Mouse (Mus musculus): ENCODE measurements around the gene D230025D16Rik.
A peak's percentile ranks its signal among the peaks of the same experiment; 100 is the strongest.
"Not testable (repeated sequence)": the region's sequence is repeated elsewhere in the genome, so short reads cannot be mapped to it uniquely, and the experiment has no call there.

Gene D230025D16Rik

GRCm38 (mm10) chr8:105291802-105292201 is 66.9 kb downstream of the D230025D16Rik start:
- not testable (repeated sequence) for DNase-seq (ENCODE audit: low spot score)

- no peak for DNase-seq (ENCODE audit: low spot score)
Measured at GRCm38 (mm10) chr8:105292471-105292870, 67.5 kb downstream of the D230025D16Rik start.

- DNase-seq (ENCODE audit: low spot score): no peak
Measured at GRCm38 (mm10) chr8:105293405-105293804, 68.5 kb downstream of the D230025D16Rik start.

- no peak for DNase-seq (ENCODE audit: low spot score)
Measured at GRCm38 (mm10) chr8:105294776-105295175, 69.8 kb downstream of the D230025D16Rik start.

GRCm38 (mm10) chr8:105295256-105295655 is 70.3 kb downstream of the D230025D16Rik start:
- no peak for DNase-seq (ENCODE audit: low spot score)

GRCm38 (mm10) chr8:105295895-105296573 is 71.1 kb downstream of the D230025D16Rik start, which contains the start of gene Exoc3l:
Exoc3l (minus strand) TSS chr8:105296101.
- DNase-seq (ENCODE audit: low spot score): no peak

- DNase-seq (ENCODE audit: low spot score): peak; percentile 82
Measured at GRCm38 (mm10) chr8:105297511-105298192, 72.7 kb downstream of the D230025D16Rik start, which contains the start of gene E2f4. E2f4 (plus strand) TSS chr8:105297663.

GRCm38 (mm10) chr8:105298351-105299252 is 73.7 kb downstream of the D230025D16Rik start:
- DNase-seq (ENCODE audit: low spot score): no peak

- DNase-seq (ENCODE audit: low spot score): no peak
Measured at GRCm38 (mm10) chr8:105299962-105300361, 75.0 kb downstream of the D230025D16Rik start.

All from ovary, postnatal 14 days (tissue).